Mouse (Mus musculus): Measurements from ENCODE around the gene Limk1. TPM values are rescaled to one million over a fixed set of nuclear protein-coding genes. Genes with fewer than 3 reads are reported as not detected.

Limk1 gene
- total and polyA plus RNA-seq, 3 experiments, result 7.2 to 27.7 (median 10.8) TPM

Other genes with a start within 250 kb of the Limk1 start
- gene Gtf2ird1, start 231.9 kb downstream of the Limk1 start, total RNA-seq (2012; rRNA removed), result 12.2 and 13.1 TPM in 2 replicates
- gene Gtf2ird1, start 231.9 kb downstream of the Limk1 start, total RNA-seq (2014; rRNA removed), result 12.8 and 13.3 TPM in 2 replicates
- 32.0 and 39.0 TPM in 2 replicates for gene Gtf2ird1, start 231.9 kb downstream of the Limk1 start, polyA plus RNA-seq (2012; ENCODE audit: insufficient read length, low read depth)
- gene Clip2, start 136.2 kb downstream of the Limk1 start, total RNA-seq (2012; rRNA removed), result 6.5 and 8.7 TPM in 2 replicates
- gene Clip2, start 136.2 kb downstream of the Limk1 start, total RNA-seq (2014; rRNA removed), result 4.7 and 5.4 TPM in 2 replicates
- gene Clip2, start 136.2 kb downstream of the Limk1 start, polyA plus RNA-seq (2012; ENCODE audit: insufficient read length, low read depth), result 15.7 and 16.7 TPM in 2 replicates
- gene Syna, start 128.4 kb downstream of the Limk1 start, total RNA-seq (2012; rRNA removed), result 0.08 and 0.13 TPM in 2 replicates
- 0.13 TPM in 1 of 2 replicates, not detected in the other for gene Syna, start 128.4 kb downstream of the Limk1 start, total RNA-seq (2014; rRNA removed)
- gene Syna, start 128.4 kb downstream of the Limk1 start, polyA plus RNA-seq (2012; ENCODE audit: insufficient read length, low read depth), result 2.3 and 4.0 TPM in 2 replicates
- 223 and 237 TPM in 2 replicates for gene Rfc2, start 107.2 kb downstream of the Limk1 start, total RNA-seq (2012; rRNA removed)
- 219 and 222 TPM in 2 replicates for gene Rfc2, start 107.2 kb downstream of the Limk1 start, total RNA-seq (2014; rRNA removed)
- gene Rfc2, start 107.2 kb downstream of the Limk1 start, polyA plus RNA-seq (2012; ENCODE audit: insufficient read length, low read depth), result 267 and 283 TPM in 2 replicates
- 89.7 and 100 TPM in 2 replicates for gene Lat2, start 73.6 kb downstream of the Limk1 start, total RNA-seq (2012; rRNA removed)
- 121 and 130 TPM in 2 replicates for gene Lat2, start 73.6 kb downstream of the Limk1 start, total RNA-seq (2014; rRNA removed)
- gene Lat2, start 73.6 kb downstream of the Limk1 start, polyA plus RNA-seq (2012; ENCODE audit: insufficient read length, low read depth), result 108 and 112 TPM in 2 replicates
- 408 and 445 TPM in 2 replicates for gene Eif4h, start 49.1 kb downstream of the Limk1 start, total RNA-seq (2012; rRNA removed)
- 432 and 470 TPM in 2 replicates for gene Eif4h, start 49.1 kb downstream of the Limk1 start, total RNA-seq (2014; rRNA removed)
- 391 and 417 TPM in 2 replicates for gene Eif4h, start 49.1 kb downstream of the Limk1 start, polyA plus RNA-seq (2012; ENCODE audit: insufficient read length, low read depth)
- not detected in 2 replicates for gene Eln, start 58.7 kb upstream of the Limk1 start, total RNA-seq (2012; rRNA removed)
- not detected in 2 replicates for gene Eln, start 58.7 kb upstream of the Limk1 start, total RNA-seq (2014; rRNA removed)
- gene Eln, start 58.7 kb upstream of the Limk1 start, polyA plus RNA-seq (2012; ENCODE audit: insufficient read length, low read depth), result not detected in 2 replicates
- gene Tmem270, start 218.1 kb upstream of the Limk1 start, total RNA-seq (2012; rRNA removed), result not detected in 2 replicates
- gene Tmem270, start 218.1 kb upstream of the Limk1 start, total RNA-seq (2014; rRNA removed), result not detected in 2 replicates
- gene Tmem270, start 218.1 kb upstream of the Limk1 start, polyA plus RNA-seq (2012; ENCODE audit: insufficient read length, low read depth), result not detected in 2 replicates
- not detected in 2 replicates for gene Cldn13, start 226.9 kb upstream of the Limk1 start, total RNA-seq (2012; rRNA removed)
- gene Cldn13, start 226.9 kb upstream of the Limk1 start, total RNA-seq (2014; rRNA removed), result not detected in 2 replicates
- gene Cldn13, start 226.9 kb upstream of the Limk1 start, polyA plus RNA-seq (2012; ENCODE audit: insufficient read length, low read depth), result not detected in 2 replicates
- gene Mettl27, start 243.8 kb upstream of the Limk1 start, total RNA-seq (2012; rRNA removed), result 1.7 and 1.9 TPM in 2 replicates
- gene Mettl27, start 243.8 kb upstream of the Limk1 start, total RNA-seq (2014; rRNA removed), result 0.93 and 1.3 TPM in 2 replicates
- 0.30 and 0.73 TPM in 2 replicates for gene Mettl27, start 243.8 kb upstream of the Limk1 start, polyA plus RNA-seq (2012; ENCODE audit: insufficient read length, low read depth)

All from CH12.LX (cell line).